Mouse (Mus musculus): ENCODE results near the gene Cyp39a1. TPM values are rescaled to one million over a fixed set of nuclear protein-coding genes. Genes with fewer than 3 reads are reported as not detected.

Gene Cyp39a1
- polyA plus RNA-seq, 1 experiment from 2014 or later, result 63.7 TPM

- H3K9me3 ChIP-seq (replicated peaks; ENCODE audit: control insufficient read depth, low read length), result peaks cover 3% of the 10 kb centered on the region; the same call in 1 of the 2 replicates
- H3K27me3 ChIP-seq (ENCODE audit: control insufficient read depth, insufficient read depth, low read length), result no peaks in the 10 kb centered on the region
- WGBS, result 64% methylated on average over 6 of the region's 6 CpGs
- H3K4me2 ChIP-seq (ENCODE audit: low read depth, low read length), result no peak overlapping the region
- H3K9ac ChIP-seq (ENCODE audit: low read length), result no peak overlapping the region
- ATAC-seq (replicated peaks; ENCODE audit: extremely low read depth, insufficient read depth, low FRiP score), result no peak
- H3K4me1 ChIP-seq (ENCODE audit: control insufficient read depth, insufficient read depth, low read length), result no peaks in the 10 kb centered on the region
- peaks cover 12% of the 10 kb centered on the region for H3K36me3 ChIP-seq (ENCODE audit: control insufficient read depth, insufficient read depth)
- H3K27ac ChIP-seq (ENCODE audit: low read length), result no peak overlapping the region
- H3K4me3 ChIP-seq (ENCODE audit: low read length), result no peak overlapping the region
These were observed 33.8 kb downstream of the Cyp39a1 start for GRCm38 (mm10) chr17:43701060-43701459.

- ATAC-seq (replicated peaks; ENCODE audit: extremely low read depth, insufficient read depth, low FRiP score), result no peak
- H3K27me3 ChIP-seq (ENCODE audit: control insufficient read depth, insufficient read depth, low read length), result no peaks in the 10 kb centered on the region
These were observed 37.1 kb downstream of the Cyp39a1 start for GRCm38 (mm10) chr17:43704216-43704930.

DNA sequence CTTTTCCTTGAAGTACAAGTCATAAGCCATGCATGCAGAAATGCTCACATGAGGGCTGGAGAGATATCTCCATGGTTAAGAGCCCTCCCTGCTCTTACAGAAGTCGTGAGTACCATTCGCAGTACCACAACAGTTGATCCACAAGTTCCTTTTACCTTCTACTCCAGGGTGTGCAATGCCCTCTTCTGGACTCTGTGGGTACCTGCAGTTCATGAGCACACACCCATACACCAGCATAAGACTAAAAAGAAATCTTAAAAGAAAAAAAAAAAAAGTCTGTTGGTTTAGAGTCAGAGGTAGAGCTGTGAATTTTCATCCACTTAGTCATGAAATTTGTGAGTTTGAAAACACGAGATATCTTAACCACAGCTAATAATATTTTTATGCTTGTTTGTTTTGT, 39.5 kb downstream of the Cyp39a1 start:
- ATAC-seq (replicated peaks; ENCODE audit: extremely low read depth, insufficient read depth, low FRiP score), result no peak
- Histone ChIP-seq H3K9ac (ENCODE audit: low read length) (no peak overlapping the region), H3K27me3 (ENCODE audit: control insufficient read depth, insufficient read depth, low read length) (no peaks in the 10 kb centered on the region), H3K4me1 (ENCODE audit: control insufficient read depth, insufficient read depth, low read length) (peaks cover 5% of the 10 kb centered on the region), H3K9me3 (replicated peaks; ENCODE audit: control insufficient read depth, low read length) (no peaks in the 10 kb centered on the region; the same call in 1 of the 2 replicates), H3K4me3 (ENCODE audit: low read length) (no peak overlapping the region), H3K36me3 (ENCODE audit: control insufficient read depth, insufficient read depth) (peaks cover 16% of the 10 kb centered on the region), H3K27ac (ENCODE audit: low read length) (peak overlapping the region; percentile 7), H3K4me2 (ENCODE audit: low read depth, low read length) (no peak overlapping the region)
- 88% methylated on average over 3 of the region's 3 CpGs for WGBS

More at GRCm38 (mm10) chr17:43704216-43704930, 37.1 kb downstream of the Cyp39a1 start:
- Histone ChIP-seq H3K4me1 (ENCODE audit: control insufficient read depth, insufficient read depth, low read length) (peaks cover 4% of the 10 kb centered on the region; the same call in 1 of the 2 replicates), H3K4me3 (ENCODE audit: low read length) (no peak overlapping the region), H3K27ac (ENCODE audit: low read length) (no peak overlapping the region), H3K9ac (ENCODE audit: low read length) (no peak overlapping the region), H3K4me2 (ENCODE audit: low read depth, low read length) (no peak overlapping the region), H3K36me3 (ENCODE audit: control insufficient read depth, insufficient read depth) (peaks cover 13% of the 10 kb centered on the region), H3K9me3 (replicated peaks; ENCODE audit: control insufficient read depth, low read length) (no peaks in the 10 kb centered on the region; the same call in 1 of the 2 replicates)
- WGBS, result 89% methylated on average over 12 of the region's 12 CpGs

DNA sequence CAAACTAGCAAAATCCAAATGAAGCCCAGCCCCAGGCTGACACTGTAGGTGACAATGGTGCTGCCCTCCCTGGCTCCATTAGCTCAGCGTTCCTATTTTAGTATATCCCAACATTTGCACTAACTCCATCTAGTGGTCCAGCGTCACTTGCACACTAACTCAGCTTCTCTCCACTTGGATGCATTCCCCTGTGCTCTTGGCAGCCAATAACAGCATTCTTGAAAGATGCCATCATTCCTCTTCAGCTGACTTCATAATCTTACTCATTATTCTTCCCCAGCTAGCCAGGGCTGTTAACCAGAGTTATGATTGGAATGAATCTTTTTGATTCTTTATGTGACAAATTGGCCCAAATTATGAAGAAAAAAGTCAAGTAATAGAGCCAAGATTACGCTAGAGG, 40.0 kb downstream of the Cyp39a1 start:
- no peak overlapping the region for H3K4me3 ChIP-seq (ENCODE audit: low read length)
- H3K4me2 ChIP-seq (ENCODE audit: low read depth, low read length), result no peak overlapping the region
- H3K27me3 ChIP-seq (ENCODE audit: control insufficient read depth, insufficient read depth, low read length), result no peaks in the 10 kb centered on the region
- H3K9ac ChIP-seq (ENCODE audit: low read length), result no peak overlapping the region
- H3K4me1 ChIP-seq (ENCODE audit: control insufficient read depth, insufficient read depth, low read length), result peaks cover 10% of the 10 kb centered on the region
- 0 out of 2 replicates have a peak, but pooled peaks have one; percentile 32 for ATAC-seq (replicated peaks; ENCODE audit: extremely low read depth, insufficient read depth, low FRiP score)
- peaks cover 13% of the 10 kb centered on the region for H3K36me3 ChIP-seq (ENCODE audit: control insufficient read depth, insufficient read depth)
- H3K27ac ChIP-seq (ENCODE audit: low read length), result peak overlapping the region; percentile 7
- 52% methylated on average over 3 of the region's 3 CpGs for WGBS
- H3K9me3 ChIP-seq (replicated peaks; ENCODE audit: control insufficient read depth, low read length), result no peaks in the 10 kb centered on the region; the same call in 1 of the 2 replicates

DNA sequence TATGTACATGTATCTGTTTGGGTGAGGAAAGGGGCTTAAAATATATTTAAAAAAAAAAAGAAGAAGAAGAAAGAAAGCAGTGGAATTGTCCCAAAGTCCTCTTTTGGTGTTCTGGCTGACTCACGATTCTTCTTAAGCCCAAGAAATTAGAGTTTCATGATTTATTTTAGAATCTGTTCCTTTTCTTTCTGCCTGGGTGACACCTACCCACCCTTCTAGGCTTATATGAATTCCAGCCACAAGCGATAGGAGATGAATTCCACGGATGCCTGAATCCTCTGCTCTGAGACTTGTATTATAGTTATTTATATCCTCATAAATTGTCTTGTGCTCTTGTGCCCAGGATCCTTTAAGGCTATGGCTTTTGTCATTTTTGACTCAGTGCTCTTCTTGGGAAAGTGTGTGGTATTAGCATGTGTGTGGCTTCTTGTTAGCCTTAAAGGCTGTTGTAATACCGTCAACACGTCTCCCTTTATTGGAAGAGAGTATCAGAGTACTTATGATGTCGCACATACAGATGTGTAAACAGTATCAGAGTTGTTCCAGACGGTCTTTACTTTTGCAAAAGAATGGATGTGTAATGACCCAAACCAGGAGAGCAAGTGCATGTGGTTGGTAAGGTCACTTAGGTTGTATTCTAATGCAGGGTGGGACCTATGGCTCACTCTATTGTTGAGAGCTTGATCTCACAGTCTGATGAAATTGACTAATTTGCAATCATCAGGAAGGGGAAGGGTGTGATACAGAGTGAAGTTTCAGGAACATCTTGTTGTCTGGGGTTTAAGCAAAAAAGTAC, 44.5 kb downstream of the Cyp39a1 start:
- Histone ChIP-seq H3K4me3 (ENCODE audit: low read length) (no peak overlapping the region), H3K4me1 (ENCODE audit: control insufficient read depth, insufficient read depth, low read length) (peaks cover 20% of the 10 kb centered on the region), H3K36me3 (ENCODE audit: control insufficient read depth, insufficient read depth) (peaks cover 8% of the 10 kb centered on the region), H3K9me3 (replicated peaks; ENCODE audit: control insufficient read depth, low read length) (no peaks in the 10 kb centered on the region; the same call in 1 of the 2 replicates), H3K27ac (ENCODE audit: low read length) (peak overlapping the region; percentile 71), H3K27me3 (ENCODE audit: control insufficient read depth, insufficient read depth, low read length) (no peaks in the 10 kb centered on the region), H3K4me2 (ENCODE audit: low read depth, low read length) (no peak overlapping the region), H3K9ac (ENCODE audit: low read length) (no peak overlapping the region)
- 41% methylated on average over 7 of the region's 7 CpGs for WGBS
- no peak for ATAC-seq (replicated peaks; ENCODE audit: extremely low read depth, insufficient read depth, low FRiP score)

DNA sequence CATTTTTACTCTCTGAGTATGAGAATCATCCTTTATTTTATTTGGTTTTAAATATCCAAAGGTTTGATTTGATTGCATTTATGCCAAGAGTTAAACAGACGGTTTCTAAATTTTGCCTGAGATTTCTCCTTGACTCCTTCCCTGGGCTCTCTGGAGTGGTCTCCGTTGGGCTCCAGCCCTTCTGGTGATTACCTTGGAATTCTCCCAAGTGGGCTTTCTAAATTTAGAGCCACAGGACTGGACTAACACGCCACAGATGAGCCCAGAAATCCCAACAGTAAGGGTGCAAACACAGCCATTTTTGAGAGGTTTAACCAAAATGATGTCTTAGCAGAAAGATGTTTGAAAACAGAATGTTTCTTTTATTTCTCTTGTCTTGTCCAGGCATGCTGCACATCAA, 47.0 kb downstream of the Cyp39a1 start:
- Histone ChIP-seq H3K9me3 (replicated peaks; ENCODE audit: control insufficient read depth, low read length) (no peaks in the 10 kb centered on the region; the same call in 1 of the 2 replicates), H3K4me1 (ENCODE audit: control insufficient read depth, insufficient read depth, low read length) (peaks cover 22% of the 10 kb centered on the region), H3K27ac (ENCODE audit: low read length) (peak overlapping the region; percentile 80), H3K27me3 (ENCODE audit: control insufficient read depth, insufficient read depth, low read length) (no peaks in the 10 kb centered on the region), H3K4me3 (ENCODE audit: low read length) (no peak overlapping the region), H3K36me3 (ENCODE audit: control insufficient read depth, insufficient read depth) (peaks cover 2% of the 10 kb centered on the region; the same call in 1 of the 2 replicates), H3K9ac (ENCODE audit: low read length) (no peak overlapping the region), H3K4me2 (ENCODE audit: low read depth, low read length) (peak overlapping the region; percentile 23; the same call in 1 of the 2 replicates)
- ATAC-seq (replicated peaks; ENCODE audit: extremely low read depth, insufficient read depth, low FRiP score), result no peak
- WGBS, result 12% methylated on average over 3 of the region's 3 CpGs

- peaks cover 27% of the 10 kb centered on the region for H3K4me1 ChIP-seq (ENCODE audit: control insufficient read depth, insufficient read depth, low read length)
- H3K4me3 ChIP-seq (ENCODE audit: low read length), result no peak overlapping the region
- ATAC-seq (replicated peaks; ENCODE audit: extremely low read depth, insufficient read depth, low FRiP score), result no peak
- H3K27me3 ChIP-seq (ENCODE audit: control insufficient read depth, insufficient read depth, low read length), result no peaks in the 10 kb centered on the region
- H3K9ac ChIP-seq (ENCODE audit: low read length), result no peak overlapping the region
- H3K27ac ChIP-seq (ENCODE audit: low read length), result no peak overlapping the region
- WGBS, result 67% methylated on average over 7 of the region's 7 CpGs
- no peaks in the 10 kb centered on the region; the same call in 1 of the 2 replicates for H3K36me3 ChIP-seq (ENCODE audit: control insufficient read depth, insufficient read depth)
- H3K9me3 ChIP-seq (replicated peaks; ENCODE audit: control insufficient read depth, low read length), result no peaks in the 10 kb centered on the region; the same call in 1 of the 2 replicates
- H3K4me2 ChIP-seq (ENCODE audit: low read depth, low read length), result no peak overlapping the region
These were observed 49.4 kb downstream of the Cyp39a1 start for GRCm38 (mm10) chr17:43716601-43717000.

DNA sequence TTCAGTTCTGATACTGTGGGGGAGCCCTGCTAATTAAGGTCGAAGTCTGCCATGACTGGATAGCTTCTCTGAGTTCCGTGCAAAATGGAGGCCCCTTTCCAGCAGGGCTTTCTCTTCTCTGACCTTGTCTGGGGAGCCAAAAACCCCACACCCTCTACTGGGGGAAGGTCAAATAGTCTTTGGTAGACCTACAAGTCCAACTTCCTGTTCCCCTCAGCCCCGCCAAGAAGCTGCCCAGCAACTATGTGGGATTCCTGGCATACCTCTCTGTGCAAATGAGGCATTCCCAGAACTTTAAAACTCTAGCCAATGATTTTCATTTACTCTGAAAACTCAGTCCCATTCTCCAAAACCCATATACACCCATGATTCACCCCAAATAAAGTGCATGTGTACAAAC, 52.2 kb downstream of the Cyp39a1 start:
- Histone ChIP-seq H3K27me3 (ENCODE audit: control insufficient read depth, insufficient read depth, low read length) (no peaks in the 10 kb centered on the region), H3K4me3 (ENCODE audit: low read length) (no peak overlapping the region), H3K36me3 (ENCODE audit: control insufficient read depth, insufficient read depth) (peaks cover 5% of the 10 kb centered on the region), H3K27ac (ENCODE audit: low read length) (peak overlapping the region; percentile 55), H3K4me2 (ENCODE audit: low read depth, low read length) (no peak overlapping the region), H3K9ac (ENCODE audit: low read length) (no peak overlapping the region), H3K4me1 (ENCODE audit: control insufficient read depth, insufficient read depth, low read length) (peaks cover 15% of the 10 kb centered on the region), H3K9me3 (replicated peaks; ENCODE audit: control insufficient read depth, low read length) (no peaks in the 10 kb centered on the region)
- ATAC-seq (replicated peaks; ENCODE audit: extremely low read depth, insufficient read depth, low FRiP score), result no peak; the same call in 1 of the 2 replicates
- 59% methylated on average over 3 of the region's 3 CpGs for WGBS

- Histone ChIP-seq H3K36me3 (ENCODE audit: control insufficient read depth, insufficient read depth) (peaks cover 13% of the 10 kb centered on the region), H3K9me3 (replicated peaks; ENCODE audit: control insufficient read depth, low read length) (no peaks in the 10 kb centered on the region; the same call in 1 of the 2 replicates), H3K27ac (ENCODE audit: low read length) (no peak overlapping the region), H3K9ac (ENCODE audit: low read length) (no peak overlapping the region), H3K4me3 (ENCODE audit: low read length) (no peak overlapping the region), H3K4me1 (ENCODE audit: control insufficient read depth, insufficient read depth, low read length) (peaks cover 2% of the 10 kb centered on the region; the same call in 1 of the 2 replicates), H3K4me2 (ENCODE audit: low read depth, low read length) (no peak overlapping the region), H3K27me3 (ENCODE audit: control insufficient read depth, insufficient read depth, low read length) (no peaks in the 10 kb centered on the region)
- no peak for ATAC-seq (replicated peaks; ENCODE audit: extremely low read depth, insufficient read depth, low FRiP score)
- WGBS, result 90% methylated on average over 2 of the region's 2 CpGs
These were observed 57.3 kb downstream of the Cyp39a1 start for GRCm38 (mm10) chr17:43724480-43724879.

Measured in heart, embryonic 16.5 days (tissue).